Mouse (Mus musculus) c-Kit-positive CD71-negative TER-119-negative erythroid progenitor cells, embryonic 14.5 days (primary cell): ENCODE results near the gene Exoc6.
A peak's percentile ranks its signal among the peaks of the same experiment; 100 is the strongest.

Source experiments
- DNase-seq: peaks from one replicate; pipeline ENCODE4 v3.0.0-alpha.2; 2013; ENCODE audit warnings: low read depth

Gene Exoc6

DNA sequence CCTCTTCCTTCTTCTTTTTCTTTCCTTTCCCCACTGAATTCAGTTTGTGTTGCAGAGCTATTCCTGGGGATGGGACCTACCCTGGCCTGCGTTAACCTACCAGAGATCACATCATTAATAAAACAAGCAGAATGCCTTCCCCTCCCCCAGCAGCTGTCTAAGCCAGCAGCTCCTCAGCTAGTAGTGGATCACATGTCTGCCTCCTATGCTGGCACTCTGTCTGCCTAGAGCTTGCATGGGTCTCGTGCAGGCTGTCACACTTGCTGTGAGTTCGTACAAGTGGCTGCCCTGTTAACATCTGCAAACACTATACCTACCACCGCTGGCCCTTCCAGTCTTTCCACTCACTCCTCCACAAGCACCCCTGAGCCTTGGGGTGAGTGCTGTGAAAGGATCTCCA is 29.4 kb downstream of the Exoc6 start:
- no peak for DNase-seq

DNA sequence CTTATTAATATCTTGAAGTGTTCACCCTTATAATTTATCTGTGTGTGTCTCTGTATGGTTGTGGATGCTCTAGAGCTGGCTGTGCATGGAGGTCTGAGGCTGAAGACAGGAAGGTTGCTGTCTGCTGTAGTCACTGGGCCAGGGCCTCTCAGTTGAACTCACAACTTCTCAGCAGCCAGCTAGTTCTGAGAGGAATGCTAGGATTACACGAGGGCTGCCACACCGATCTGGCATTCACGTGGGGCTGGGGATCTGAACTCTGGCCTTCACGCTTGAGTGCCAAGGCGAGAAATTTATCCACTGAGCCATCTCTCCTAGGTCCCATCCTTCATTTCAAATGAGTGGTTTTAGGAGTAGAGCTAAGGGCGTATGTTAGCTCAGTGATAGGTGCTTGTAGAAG is 30.2 kb downstream of the Exoc6 start:
- DNase-seq: no peak

DNA sequence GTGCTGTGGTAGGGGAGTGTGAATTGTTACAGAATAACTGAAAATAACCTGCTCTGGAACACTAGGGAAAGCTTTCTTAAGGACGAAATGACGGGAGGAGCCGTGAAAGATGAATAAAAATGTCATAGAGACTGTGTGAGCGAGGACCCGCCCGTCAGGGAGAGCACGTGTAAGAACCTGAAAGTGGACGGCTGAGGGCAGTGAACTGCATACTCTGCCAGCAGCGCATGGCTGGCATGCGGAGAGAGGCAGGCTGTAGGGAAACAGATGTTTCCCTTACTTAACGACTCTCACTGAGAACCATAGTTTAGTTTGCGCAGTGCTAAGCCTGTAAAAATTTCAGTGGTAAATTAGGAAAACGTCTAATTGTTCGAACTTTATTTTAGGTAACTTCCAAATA is 35.0 kb downstream of the Exoc6 start:
- no peak for DNase-seq

DNA sequence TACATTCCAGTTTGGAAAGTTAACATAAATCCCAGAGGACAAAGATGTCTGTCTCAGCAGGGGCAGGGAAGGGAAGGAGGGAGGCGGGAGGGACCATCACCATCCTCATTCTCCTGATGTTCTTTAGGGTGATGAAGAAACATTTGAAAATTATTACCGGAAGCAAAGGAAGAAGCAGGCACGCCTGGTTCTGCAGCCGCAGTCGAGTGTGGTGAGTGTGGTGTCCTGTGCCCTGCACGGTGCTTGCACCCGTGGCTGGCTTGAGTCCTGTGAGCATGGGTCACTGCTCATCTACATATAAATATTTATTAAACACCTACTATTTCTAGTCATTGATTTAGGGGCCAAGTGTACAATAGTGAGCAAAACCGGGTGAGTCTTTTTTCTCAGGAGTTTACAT is 35.5 kb downstream of the Exoc6 start:
- DNase-seq: no peak

DNA sequence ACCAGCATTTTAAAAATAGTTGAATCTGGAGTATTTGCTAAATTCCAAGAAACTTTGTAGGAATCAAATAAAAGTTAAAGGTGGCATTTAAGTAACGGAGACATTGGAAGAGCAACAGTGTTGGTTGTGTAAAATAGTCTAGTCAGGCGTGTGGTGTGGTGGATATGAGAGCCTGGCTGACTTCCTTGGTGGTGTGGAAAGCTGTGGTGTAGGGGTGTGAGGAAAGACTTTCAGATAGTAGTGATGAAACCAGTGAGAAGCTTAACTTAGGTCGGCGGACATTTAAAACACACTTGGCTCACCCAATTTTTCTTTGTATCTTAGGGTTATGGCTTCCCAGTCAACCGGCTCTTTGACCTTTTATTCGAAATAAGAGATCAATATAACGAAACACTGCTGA is 40.3 kb downstream of the Exoc6 start:
- DNase-seq: no peak

DNA sequence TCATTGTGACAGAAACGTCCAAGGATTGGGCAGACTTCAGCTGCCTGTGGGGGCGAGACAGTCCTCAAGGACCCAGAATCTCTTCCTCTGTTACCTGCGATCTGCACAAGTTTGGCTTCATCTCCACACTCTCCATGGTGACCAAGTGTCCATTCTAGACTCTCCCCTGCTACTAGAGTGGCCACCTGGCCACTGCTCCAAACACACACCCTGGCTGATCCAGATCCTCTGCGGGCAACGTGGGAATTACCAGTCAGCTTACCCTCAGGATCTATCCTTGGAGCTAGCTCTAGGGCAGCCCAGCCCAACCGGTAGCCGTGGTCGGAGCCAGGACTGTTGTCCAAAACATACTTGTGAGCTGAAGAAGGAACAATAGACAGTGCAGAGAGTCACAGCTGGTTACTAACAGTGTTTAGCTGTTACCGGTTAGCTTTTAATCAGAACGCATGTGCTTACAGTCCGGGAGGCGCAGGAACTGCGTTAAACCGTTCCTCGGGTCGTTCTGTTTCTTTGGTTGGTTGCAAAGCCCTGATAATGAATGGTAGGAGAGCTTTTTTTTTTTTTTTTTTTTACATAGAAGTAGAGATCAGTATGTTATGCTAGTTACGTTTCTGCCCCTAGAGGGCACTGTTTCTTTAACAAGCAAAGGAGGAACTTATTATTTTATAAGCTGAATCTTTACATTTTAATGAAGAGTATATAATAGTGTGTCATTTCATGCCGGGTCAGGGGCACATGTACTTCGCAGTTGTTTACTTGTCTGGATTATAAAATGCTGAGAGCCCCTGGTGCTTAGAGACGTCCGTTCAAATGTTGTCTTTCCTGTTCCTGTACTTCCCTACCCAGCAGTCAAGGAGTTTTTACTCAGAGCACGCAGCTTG is 52.0 kb downstream of the Exoc6 start:
- peak; percentile 81 for DNase-seq

DNA sequence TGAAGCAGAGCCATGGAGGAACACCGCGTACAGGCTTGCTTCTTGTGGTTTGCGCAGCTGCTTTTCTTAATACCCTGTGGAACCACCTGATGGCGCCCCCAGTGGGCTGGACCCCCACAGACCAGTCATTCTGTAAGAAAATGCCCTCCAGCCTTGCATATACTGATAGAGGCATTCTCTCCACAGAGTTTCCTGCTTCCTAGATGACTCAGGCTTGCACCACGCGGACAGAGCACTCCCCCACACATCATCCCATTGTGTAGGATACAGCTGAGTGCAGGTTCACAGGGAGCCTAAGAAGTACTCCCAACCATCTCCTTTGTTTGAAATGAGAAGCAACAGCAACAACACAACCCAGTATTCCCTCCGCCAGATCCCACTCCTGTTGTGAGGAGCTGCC is 59.8 kb downstream of the Exoc6 start:
- DNase-seq: no peak

DNA sequence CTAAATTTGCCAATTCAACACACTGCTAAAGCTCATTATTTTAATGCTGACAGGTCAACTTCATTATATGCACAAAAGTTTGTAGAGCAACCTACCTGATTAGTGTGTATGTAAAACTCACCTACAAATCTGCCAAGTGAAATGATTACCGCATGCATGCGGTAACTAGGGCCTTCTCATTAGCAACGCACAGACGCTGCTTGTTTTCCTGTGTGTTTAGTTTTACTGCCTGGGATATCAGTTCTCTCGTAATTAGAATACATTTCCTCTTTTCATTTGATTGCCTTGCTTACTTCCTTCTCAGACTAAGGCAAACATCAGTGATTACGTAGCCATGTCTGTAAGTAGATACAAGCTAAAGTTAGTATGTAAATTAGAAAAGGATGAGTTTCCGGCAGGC is 62.7 kb downstream of the Exoc6 start:
- DNase-seq: no peak

DNA sequence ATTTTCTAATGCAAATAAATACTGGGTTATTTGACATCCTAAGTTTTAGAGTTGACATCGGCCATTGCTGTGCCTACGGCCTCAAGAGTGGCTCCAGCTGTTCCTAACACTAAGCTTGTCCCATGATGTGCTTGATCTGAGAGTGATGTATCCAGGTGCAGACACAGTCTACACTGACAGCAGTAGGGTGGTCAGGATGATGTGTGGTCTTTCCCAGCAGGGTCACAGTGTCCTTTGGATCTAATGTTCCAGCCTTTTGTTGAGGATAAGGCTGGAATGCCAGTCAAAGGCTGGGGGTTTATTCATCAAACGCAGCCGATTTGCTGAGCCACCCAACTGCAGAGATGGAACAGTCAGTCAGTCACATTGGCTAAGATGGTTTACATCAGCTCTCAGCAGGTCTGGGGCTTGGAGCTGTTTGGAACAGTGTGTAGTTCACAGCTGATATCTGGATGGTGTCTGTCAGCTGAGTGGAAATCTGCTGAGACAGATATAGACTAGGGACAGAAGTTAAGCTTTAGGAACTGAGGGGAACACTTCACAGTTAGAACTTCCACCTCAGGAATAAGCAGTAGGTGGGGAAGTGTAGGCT is 64.9 kb downstream of the Exoc6 start:
- no peak for DNase-seq

DNA sequence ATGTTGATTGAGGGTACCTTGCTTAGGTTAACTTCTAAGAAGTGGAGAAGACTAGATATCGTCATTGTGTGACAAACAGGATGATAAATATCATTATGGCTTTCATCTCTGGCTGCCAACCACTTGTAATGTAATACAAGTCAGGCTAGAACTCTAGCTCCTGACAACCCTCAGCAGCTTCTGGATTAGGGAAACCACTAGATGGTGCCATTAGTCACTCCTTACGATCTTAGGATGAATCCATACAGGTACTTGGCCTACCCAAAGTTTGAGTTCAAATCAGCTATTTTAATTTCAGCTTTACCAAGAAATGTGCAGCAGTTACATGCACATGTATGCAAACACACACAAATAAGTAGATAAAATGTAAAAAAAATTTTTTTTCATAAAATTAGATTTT is 97.8 kb downstream of the Exoc6 start:
- DNase-seq: no peak

DNA sequence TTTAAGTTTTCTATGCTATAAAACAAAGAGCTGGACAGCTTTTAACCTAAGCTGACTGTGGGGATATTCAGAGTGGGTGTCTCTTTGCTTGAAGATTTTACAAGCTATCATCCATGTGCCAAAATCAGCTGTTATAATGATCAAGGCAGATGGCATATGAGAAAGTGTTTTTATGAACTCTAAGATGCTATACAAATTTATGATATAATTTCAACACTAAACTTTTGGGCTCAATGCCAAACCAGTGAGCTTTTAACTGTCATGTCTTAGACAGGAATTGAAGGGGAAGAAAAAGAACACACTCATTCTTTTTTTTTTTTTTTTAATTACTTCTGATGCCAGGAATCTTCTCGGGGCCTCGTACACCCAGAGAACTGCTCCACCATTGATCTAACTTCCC is 100.3 kb downstream of the Exoc6 start:
- DNase-seq: no peak

DNA sequence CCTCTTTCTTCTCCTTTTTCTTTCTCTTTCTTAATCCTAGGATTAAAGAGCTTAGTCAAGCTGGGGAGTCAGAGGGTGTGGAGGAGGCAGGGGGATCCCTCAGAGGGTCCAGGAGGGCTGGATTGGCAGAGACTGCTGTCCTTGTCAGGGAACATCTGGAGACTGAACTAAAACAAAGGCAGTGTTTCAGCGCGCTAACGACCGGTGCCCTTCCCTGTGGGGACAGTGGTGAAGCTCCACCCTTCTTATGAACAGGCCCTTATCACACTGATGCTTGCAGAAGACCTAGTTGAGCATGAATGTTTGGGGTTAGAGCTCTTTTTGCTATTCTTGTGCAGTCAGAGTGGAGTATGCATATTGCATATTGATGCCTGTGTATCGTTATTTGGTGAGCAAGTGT is 103.8 kb downstream of the Exoc6 start:
- DNase-seq: no peak

DNA sequence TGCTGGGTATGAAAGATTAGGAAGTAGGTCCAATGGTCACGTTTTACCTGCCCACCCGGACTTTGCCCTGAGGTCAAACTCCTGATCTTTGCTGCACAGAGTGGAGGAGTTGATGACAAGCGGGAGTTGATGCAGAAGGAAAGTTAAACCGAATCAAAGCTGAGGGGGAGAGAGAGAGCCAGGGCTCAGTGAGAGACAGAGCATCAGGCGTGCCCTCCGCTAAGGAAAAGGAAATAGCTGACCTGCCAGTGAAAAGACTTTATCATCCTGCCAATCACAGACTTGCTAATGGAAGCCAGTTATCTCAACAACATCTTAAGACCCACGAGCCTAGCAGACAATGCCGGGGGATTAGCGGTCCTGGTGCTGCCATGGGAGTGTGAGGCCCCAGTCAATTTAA is 106.2 kb downstream of the Exoc6 start:
- DNase-seq: no peak

DNA sequence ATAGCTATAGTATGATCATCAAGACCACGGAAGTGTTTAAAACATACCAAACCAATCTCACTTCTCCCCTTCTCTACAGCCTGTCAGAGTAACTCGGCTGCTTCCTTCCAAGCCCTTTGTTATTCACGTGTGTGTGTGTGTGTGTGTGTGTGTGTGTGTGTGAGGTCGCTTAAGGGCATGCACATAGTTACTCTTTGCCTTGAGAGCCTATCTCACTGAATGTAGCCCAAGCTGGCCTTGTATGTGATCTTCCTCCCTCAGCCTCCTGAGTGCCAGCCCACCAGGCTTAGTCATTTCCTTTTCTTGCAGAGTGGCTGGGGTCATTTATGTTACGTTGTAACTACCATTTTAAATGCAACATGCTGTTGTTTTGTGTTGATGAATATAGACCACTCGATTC is 115.0 kb downstream of the Exoc6 start:
- DNase-seq: no peak

DNA sequence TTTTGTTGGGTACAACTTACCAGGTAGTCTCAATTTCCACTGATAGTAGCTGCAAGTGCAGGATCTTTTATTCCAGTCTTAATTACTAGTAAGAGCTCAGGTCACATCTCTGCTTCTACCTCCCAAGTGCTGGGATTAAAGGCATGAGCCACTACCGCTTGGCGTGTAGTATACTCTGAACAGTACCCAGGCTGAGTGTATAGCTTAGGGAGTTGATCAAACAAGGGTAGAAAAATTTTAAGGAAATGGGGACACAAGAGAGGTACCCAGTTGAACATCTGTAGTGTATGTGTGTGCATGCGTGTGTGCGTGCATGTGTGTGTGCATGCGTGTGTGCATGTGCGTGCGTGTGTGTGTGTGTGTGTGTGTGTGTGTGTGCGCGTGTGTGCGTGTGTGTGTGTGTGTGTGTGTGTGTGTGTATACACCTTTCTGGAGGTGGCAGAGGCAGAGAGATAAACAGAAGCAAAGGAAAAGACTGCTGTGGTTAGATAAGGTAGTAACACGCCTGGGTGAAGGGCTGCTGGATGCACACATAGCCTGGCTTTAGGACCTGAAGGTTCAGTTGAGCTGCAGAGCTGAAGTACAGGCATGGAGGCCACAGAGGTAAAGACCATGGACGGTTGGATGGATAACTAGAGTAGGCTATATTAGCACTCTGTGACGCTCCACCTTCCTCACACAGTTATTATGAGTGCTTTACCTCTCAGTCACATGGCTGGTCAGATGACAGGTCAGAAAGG is 117.8 kb downstream of the Exoc6 start:
- no peak for DNase-seq

DNA sequence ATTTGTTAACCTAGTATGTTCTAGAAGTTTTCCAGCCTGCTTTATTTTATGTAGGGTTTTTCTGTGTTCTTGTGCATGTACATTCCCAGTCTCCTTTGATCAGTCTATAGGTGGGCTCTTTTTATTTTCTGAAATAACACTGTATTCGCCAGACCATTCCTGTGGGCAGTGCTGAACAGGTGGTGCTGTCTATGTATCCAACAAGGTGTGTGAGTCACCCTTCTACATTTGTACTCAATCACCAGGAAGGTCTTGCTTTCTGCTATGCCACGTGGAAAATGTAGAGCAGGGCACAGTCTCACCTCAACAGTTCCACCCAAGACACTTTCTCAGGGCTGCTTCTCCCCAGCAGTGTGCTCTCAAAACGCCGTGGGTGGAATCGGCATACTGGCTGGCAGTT is 118.4 kb downstream of the Exoc6 start:
- no peak for DNase-seq

DNA sequence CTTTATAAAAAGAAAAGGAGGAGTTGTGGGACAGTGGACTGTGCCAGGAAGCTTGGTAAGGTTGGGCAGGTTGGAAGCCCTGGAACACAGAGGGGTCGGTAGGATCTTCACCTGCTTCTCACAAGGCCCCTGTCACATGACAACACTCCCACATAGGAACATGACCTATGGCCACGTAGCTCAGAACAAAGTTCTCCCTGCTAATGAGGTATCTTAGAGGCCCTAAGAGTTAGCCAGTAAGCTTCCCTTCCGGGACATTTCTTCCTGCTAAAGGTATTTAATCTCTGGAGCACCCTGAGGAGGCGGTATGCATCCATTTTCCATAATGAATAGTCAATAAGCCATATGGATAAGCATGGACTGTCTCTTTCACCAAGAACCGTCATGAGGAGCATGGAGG is 119.3 kb downstream of the Exoc6 start:
- DNase-seq: no peak

DNA sequence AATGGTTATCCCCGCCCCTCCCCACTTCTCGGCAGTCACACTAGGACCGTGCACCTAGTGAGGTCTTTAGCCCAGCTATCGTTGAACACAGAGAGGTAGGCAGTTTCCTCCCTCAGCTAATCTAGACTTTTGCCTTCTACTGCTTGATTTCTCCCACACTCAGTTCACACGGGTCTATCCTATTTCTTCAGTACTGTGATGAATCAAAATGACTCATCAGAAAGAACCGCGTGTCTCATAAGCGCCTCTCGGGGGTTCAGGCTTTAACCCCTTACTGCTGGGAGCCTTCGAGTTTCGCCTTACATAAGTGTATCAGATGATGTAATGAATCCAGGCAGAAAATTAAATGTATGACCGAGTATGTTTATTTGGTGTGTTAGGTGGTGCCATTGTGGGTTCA is 123.2 kb downstream of the Exoc6 start:
- DNase-seq: no peak

DNA sequence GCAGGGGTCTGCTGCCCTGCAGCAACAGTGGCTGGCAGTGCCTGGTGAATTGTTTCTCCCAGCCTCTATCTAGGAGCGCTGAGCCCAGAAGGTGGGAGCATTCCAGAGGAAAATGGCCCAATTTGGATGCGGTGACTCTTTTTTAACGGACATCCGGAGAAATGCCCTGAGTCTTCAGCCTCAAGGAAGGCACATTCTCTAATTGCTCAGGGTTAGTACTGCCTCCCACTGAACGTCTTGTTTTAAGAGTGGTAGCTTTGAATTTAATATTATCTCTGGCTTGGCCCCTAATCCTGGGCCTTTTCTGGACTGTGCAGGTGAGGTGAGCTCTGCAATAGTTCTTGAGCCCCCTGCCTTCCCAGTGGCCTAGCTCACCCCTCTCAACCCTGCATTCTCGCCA is 135.1 kb downstream of the Exoc6 start, which contains the start of gene Cyp26c1:
Cyp26c1 (plus strand) TSS at position 301 of the 400 bp plus-strand sequence.
- no peak for DNase-seq

DNA sequence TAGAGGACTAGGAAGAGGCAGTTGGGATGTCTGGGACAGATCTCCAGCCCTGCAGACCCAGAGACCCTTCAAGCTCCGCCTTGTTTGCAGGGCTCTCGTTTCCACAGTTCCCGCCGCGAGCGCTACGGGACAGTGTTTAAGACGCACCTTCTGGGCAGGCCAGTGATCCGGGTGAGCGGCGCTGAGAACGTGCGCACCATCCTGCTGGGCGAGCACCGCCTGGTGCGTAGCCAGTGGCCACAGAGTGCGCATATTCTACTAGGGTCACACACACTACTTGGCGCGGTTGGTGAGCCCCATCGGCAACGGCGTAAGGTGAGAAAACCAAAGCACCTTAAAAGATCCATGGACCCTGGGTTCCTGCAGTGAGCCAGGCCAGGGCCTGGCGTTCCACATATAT is 136.1 kb downstream of the Exoc6 start:
- DNase-seq: no peak

DNA sequence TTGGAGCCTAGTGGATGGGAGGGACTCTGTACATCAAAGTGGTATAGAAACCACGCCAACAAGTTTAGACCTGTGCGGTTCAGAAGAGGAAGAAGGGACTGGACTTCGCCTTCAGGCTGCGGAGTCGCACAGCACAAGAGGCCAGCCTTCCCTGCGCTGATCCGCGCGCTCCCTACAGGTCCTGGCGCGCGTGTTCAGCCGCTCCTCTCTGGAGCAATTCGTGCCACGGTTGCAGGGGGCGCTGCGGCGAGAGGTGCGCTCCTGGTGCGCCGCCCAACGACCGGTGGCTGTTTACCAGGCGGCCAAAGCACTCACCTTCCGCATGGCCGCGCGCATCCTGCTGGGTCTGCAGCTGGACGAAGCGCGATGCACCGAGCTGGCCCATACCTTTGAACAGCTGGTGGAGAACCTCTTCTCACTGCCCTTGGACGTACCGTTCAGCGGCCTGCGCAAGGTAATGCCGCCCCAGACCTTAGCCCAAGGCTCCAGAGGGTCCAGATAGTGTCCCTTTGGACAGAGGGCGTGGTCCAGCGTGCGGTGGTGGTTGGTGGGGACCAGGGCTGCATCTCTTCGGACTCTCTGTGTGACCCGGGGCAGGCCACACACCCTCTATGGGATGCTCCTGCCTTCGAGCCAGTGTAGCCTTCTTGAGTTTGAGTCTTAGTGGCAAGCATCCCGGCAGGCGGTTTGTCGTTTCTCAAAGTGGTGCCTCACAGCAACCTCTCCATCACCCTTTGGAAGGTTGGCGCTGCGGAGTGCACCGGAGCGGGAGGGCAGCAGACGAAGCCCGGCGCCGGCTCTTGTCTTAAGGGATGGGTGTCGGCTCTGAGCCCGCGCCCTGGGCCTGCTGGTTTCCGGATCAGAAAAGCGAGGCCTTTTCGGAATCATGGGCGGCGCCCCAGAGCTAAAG is 137.0 kb downstream of the Exoc6 start:
- DNase-seq: no peak

DNA sequence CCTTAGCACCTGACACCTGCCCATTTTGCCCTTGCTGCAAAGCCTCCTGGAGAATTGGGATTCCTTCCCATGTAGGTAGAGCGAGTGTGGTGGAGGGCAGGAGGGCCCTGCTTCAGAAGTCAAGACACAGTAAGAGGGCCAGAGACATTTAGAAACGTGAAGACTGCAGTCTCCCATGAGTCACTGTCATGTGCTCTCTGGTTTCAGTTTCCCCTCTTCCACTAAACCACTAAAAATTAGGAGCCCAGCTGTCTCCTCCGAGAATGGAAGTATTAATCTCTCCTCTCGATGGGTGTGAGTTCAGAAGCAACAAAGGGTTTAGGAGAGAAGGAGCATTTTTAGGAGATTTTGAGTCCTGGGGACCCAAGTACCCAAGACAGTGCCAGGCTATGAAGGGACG is 139.3 kb downstream of the Exoc6 start:
- no peak for DNase-seq
